Mouse (Mus musculus) liver, embryonic 14.5 days (tissue): ENCODE measurements around the gene Olfr303. TPM values are rescaled to one million over a fixed set of nuclear protein-coding genes. Genes with fewer than 3 reads are reported as not detected.

ENCODE experiments used
- ATAC-seq: fragments of 200-750 bp; cut with Nextera tagmentation; 2 replicates; pipeline ENCODE4 v1.8.0; 2017; ENCODE audit warnings: moderate number of reproducible peaks, mild to moderate bottlenecking, moderate library complexity; ENCODE audit not compliant: insufficient read depth
- DNase-seq, 3 experiments: peaks; one replicate each; pipeline ENCODE4 v3.0.0-alpha.2; 2012 to 2013; ENCODE audit warnings: low read depth in 3 of 3, low spot score in 3 of 3
- H3K27ac ChIP-seq: fragments of 300-500 bp; sonication (generic); 2 replicates; pipeline ENCODE4 v1.5.1; 2014; ENCODE audit warnings: moderate library complexity, mild to moderate bottlenecking, control low read depth, inconsistent platforms
- H3K27me3 ChIP-seq: fragments of 300-500 bp; sonication (generic); 2 replicates; pipeline ENCODE4 v1.6.1; 2014; ENCODE audit warnings: mild to moderate bottlenecking, low read length, moderate library complexity; ENCODE audit not compliant: control insufficient read depth, insufficient read depth
- H3K36me3 ChIP-seq: fragments of 300-500 bp; sonication (generic); replicated peaks from 2 replicates; pipeline ENCODE4 v1.6.1; 2014; ENCODE audit warnings: low read depth; ENCODE audit not compliant: control insufficient read depth, insufficient read depth
- H3K4me1 ChIP-seq, 2 experiments: fragments of 200-500 bp in 1 of 2; fragments of 300-500 bp in 1 of 2; sonication (generic) in 1 of 2; replicated peaks; 2 replicates each; pipeline ENCODE4 v1.6.1; 2012 to 2014; ENCODE audit warnings: antibody characterized with exemption in 1 of 2, inconsistent platforms in 1 of 2, low read length in 1 of 2; ENCODE audit not compliant: control insufficient read depth in 2 of 2, insufficient read depth in 2 of 2
- H3K4me2 ChIP-seq: fragments of 300-500 bp; sonication (generic); 2 replicates; pipeline ENCODE4 v1.6.1; 2014; ENCODE audit warnings: low read depth, mild to moderate bottlenecking, control low read depth, moderate library complexity
- H3K4me3 ChIP-seq, 2 experiments: fragments of 200-500 bp in 1 of 2; fragments of 300-500 bp in 1 of 2; sonication (generic) in 1 of 2; 2 replicates each; pipeline ENCODE4 v1.5.1; 2012 to 2014; ENCODE audit warnings: low read depth in 2 of 2, low read length in 2 of 2, mild to moderate bottlenecking in 2 of 2, control low read depth in 1 of 2, inconsistent platforms in 1 of 2, moderate library complexity in 1 of 2; ENCODE audit not compliant: insufficient read depth in 1 of 2
- H3K9ac ChIP-seq: fragments of 300-500 bp; sonication (generic); replicated peaks from 2 replicates; pipeline ENCODE4 v1.6.1; 2014; ENCODE audit warnings: mild to moderate bottlenecking, control low read depth, moderate library complexity
- H3K9me3 ChIP-seq: fragments of 300-500 bp; sonication (generic); 2 replicates; pipeline ENCODE4 v1.6.1; 2016; ENCODE audit warnings: low read length, mixed read lengths; ENCODE audit not compliant: control insufficient read depth
- CTCF ChIP-seq: IDR thresholded peaks from 2 replicates; pipeline ENCODE4 v1.5.1; 2016; ENCODE audit warnings: antibody characterized with exemption, low read depth, control low read depth
- EP300 ChIP-seq: IDR thresholded peaks from 2 replicates; pipeline ENCODE4 v1.6.1; 2016; ENCODE audit warnings: antibody characterized with exemption, low read depth
- WGBS: fragments of 180-500 bp; shearing (Covaris S2); extraction: QIAGEN DNeasy Blood & Tissue Kit; methylation state at CpG from one replicate; pipeline ENCODE4 v1.1.7; 2014; ENCODE audit not compliant: insufficient replicate concordance; 5-methylcytosine and 5-hydroxymethylcytosine counted together
- polyA plus RNA-seq, 2 experiments: library from polyadenylated mRNA; depleted of rRNA in 1 of 2; stranded (reverse) in 1 of 2; unstranded in 1 of 2; fragments of >200 nt; fragmentation: Nextera tagmentation in 1 of 2; extraction: Ambion mirVana in 1 of 2; gene quantifications; 2 replicates each; pipeline versions ENCODE4 v1.2.1 to v1.2.3; 2012 to 2014

Gene Olfr303
- polyA plus RNA-seq, 2 experiments = not detected

DNA sequence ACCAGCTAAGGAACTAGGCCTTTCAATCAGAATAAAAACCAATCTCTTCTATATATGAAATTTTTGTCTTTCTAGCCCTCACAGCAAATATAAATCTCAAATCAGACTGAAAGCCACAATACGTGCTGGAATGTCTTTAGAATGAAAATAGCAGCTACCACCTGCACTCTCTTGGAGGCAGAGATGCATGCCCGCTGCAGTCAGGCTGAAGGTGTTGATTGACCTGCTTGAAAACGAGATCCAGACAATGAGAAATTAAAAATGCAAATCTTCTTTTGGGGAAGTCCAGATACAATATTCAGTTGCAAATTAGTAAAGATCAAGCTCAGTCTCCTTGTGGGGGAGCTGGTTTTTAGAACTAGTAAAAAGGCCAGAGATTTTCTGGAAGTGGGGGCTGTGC is 53.3 kb downstream of the Olfr303 start:
- ATAC-seq = no peak
- Histone ChIP-seq H3K27ac (no peak overlapping the region), H3K4me3 (no peak overlapping the region), H3K27me3 (no peaks in the 10 kb centered on the region), H3K36me3 (no peaks in the 10 kb centered on the region), H3K4me2 (no peak overlapping the region), H3K9me3 (no peaks in the 10 kb centered on the region), H3K4me1 (no peaks in the 10 kb centered on the region), H3K9ac (no peak overlapping the region)
- WGBS = 43% methylated on average over 3 of the region's 3 CpGs
- no peak for DNase-seq
- TF ChIP-seq CTCF (no peak), EP300 (no peak)

DNA sequence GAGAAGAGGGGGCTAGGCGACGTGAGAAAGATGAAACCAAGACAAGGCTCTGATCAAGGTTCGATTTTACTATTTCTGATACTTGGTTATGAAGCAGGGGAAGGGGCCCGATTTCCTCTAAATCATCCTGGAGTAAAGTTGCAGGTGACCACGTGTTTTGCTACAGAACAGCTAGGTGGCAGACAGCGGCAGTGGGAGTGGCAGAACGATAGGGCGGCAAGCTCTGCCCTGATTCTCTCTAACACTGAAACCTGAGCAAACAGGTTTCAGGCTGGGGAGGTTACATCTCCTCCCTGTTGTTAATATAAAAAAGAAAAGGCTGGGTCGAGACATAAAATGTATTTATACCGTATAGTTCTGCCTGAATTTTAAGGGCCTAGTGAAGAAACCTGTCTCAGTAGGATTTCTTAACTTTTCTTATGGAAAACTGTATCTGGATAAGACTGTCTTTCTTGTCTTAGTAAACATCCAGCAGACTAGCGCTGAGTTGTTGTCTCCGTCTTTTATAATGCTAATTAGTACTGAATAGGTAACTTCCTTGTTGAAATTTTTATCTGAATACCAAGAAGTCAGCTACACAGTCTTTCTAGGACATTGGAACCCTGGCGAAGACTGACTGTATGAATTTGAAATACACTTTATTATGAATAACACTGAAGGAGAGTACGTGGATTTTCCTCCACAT is 54.6 kb downstream of the Olfr303 start:
- Histone ChIP-seq H3K9me3 (no peaks in the 10 kb centered on the region), H3K27me3 (no peaks in the 10 kb centered on the region), H3K4me3 (no peak overlapping the region), H3K36me3 (no peaks in the 10 kb centered on the region), H3K9ac (no peak overlapping the region), H3K4me1 (no peaks in the 10 kb centered on the region), H3K4me2 (no peak overlapping the region), H3K27ac (no peak overlapping the region)
- 55% methylated on average over 14 of the region's 14 CpGs for WGBS
- TF ChIP-seq EP300 = no peak
- no peak for DNase-seq
- no peak for ATAC-seq

Other genes starting within 250 kb of the Olfr303 start
- gene Vmn2r75, start 226.0 kb downstream of the Olfr303 start, polyA plus RNA-seq (2012; rRNA removed) = not detected in 2 replicates
- not detected in 2 replicates for gene Vmn2r75, start 226.0 kb downstream of the Olfr303 start, polyA plus RNA-seq (2014; fragmentation: Nextera tagmentation; extraction: Ambion mirVana)
- gene Vmn2r76, start 151.5 kb downstream of the Olfr303 start, polyA plus RNA-seq (2012; rRNA removed) = not detected in 2 replicates
- gene Vmn2r76, start 151.5 kb downstream of the Olfr303 start, polyA plus RNA-seq (2014; fragmentation: Nextera tagmentation; extraction: Ambion mirVana) = not detected in 2 replicates
- gene Olfr310, start 120.6 kb downstream of the Olfr303 start, polyA plus RNA-seq (2012; rRNA removed) = not detected in 2 replicates
- not detected in 2 replicates for gene Olfr310, start 120.6 kb downstream of the Olfr303 start, polyA plus RNA-seq (2014; fragmentation: Nextera tagmentation; extraction: Ambion mirVana)
- not detected in 2 replicates for gene Olfr309, start 84.1 kb downstream of the Olfr303 start, polyA plus RNA-seq (2012; rRNA removed)
- not detected in 2 replicates for gene Olfr309, start 84.1 kb downstream of the Olfr303 start, polyA plus RNA-seq (2014; fragmentation: Nextera tagmentation; extraction: Ambion mirVana)
- gene Olfr308, start 72.2 kb downstream of the Olfr303 start, polyA plus RNA-seq (2012; rRNA removed) = not detected in 2 replicates
- not detected in 2 replicates for gene Olfr308, start 72.2 kb downstream of the Olfr303 start, polyA plus RNA-seq (2014; fragmentation: Nextera tagmentation; extraction: Ambion mirVana)
- gene Olfr307, start 60.2 kb downstream of the Olfr303 start, polyA plus RNA-seq (2012; rRNA removed) = not detected in 2 replicates
- not detected in 2 replicates for gene Olfr307, start 60.2 kb downstream of the Olfr303 start, polyA plus RNA-seq (2014; fragmentation: Nextera tagmentation; extraction: Ambion mirVana)
- gene Olfr305, start 30.9 kb downstream of the Olfr303 start, polyA plus RNA-seq (2012; rRNA removed) = not detected in 2 replicates
- not detected in 2 replicates for gene Olfr305, start 30.9 kb downstream of the Olfr303 start, polyA plus RNA-seq (2014; fragmentation: Nextera tagmentation; extraction: Ambion mirVana)
- not detected in 2 replicates for gene Olfr304, start 11.1 kb downstream of the Olfr303 start, polyA plus RNA-seq (2012; rRNA removed)
- gene Olfr304, start 11.1 kb downstream of the Olfr303 start, polyA plus RNA-seq (2014; fragmentation: Nextera tagmentation; extraction: Ambion mirVana) = not detected in 2 replicates
- not detected in 2 replicates for gene Olfr301, start 6.1 kb upstream of the Olfr303 start, polyA plus RNA-seq (2012; rRNA removed)
- not detected in 2 replicates for gene Olfr301, start 6.1 kb upstream of the Olfr303 start, polyA plus RNA-seq (2014; fragmentation: Nextera tagmentation; extraction: Ambion mirVana)
- gene Olfr299, start 62.1 kb upstream of the Olfr303 start, polyA plus RNA-seq (2012; rRNA removed) = not detected in 2 replicates
- gene Olfr299, start 62.1 kb upstream of the Olfr303 start, polyA plus RNA-seq (2014; fragmentation: Nextera tagmentation; extraction: Ambion mirVana) = not detected in 2 replicates
- not detected in 2 replicates for gene Olfr298, start 94.7 kb upstream of the Olfr303 start, polyA plus RNA-seq (2012; rRNA removed)
- not detected in 2 replicates for gene Olfr298, start 94.7 kb upstream of the Olfr303 start, polyA plus RNA-seq (2014; fragmentation: Nextera tagmentation; extraction: Ambion mirVana)
- not detected in 2 replicates for gene Olfr297, start 122.2 kb upstream of the Olfr303 start, polyA plus RNA-seq (2012; rRNA removed)
- gene Olfr297, start 122.2 kb upstream of the Olfr303 start, polyA plus RNA-seq (2014; fragmentation: Nextera tagmentation; extraction: Ambion mirVana) = not detected in 2 replicates
- not detected in 2 replicates for gene Olfr295, start 186.1 kb upstream of the Olfr303 start, polyA plus RNA-seq (2012; rRNA removed)
- not detected in 2 replicates for gene Olfr295, start 186.1 kb upstream of the Olfr303 start, polyA plus RNA-seq (2014; fragmentation: Nextera tagmentation; extraction: Ambion mirVana)
- gene Olfr294, start 218.9 kb upstream of the Olfr303 start, polyA plus RNA-seq (2012; rRNA removed) = not detected in 2 replicates
- not detected in 2 replicates for gene Olfr294, start 218.9 kb upstream of the Olfr303 start, polyA plus RNA-seq (2014; fragmentation: Nextera tagmentation; extraction: Ambion mirVana)